Mouse (Mus musculus) cortical plate, adult 2 months (tissue): ENCODE measurements around the gene Mcm9.

ENCODE experiments used
- CTCF ChIP-seq: fragments of 200-500 bp; IDR thresholded peaks from 2 replicates; pipeline ENCODE4 v1.5.1; 2011; ENCODE audit warnings: mild to moderate bottlenecking, control low read depth, low read length; ENCODE audit not compliant: insufficient read depth; ENCODE audit errors: extremely low read depth
- POLR2A ChIP-seq: fragments of 200-500 bp; IDR thresholded peaks from 2 replicates; pipeline ENCODE4 v1.6.1; 2011; ENCODE audit warnings: mild to moderate bottlenecking, low read length, control low read depth; ENCODE audit not compliant: insufficient read depth; ENCODE audit errors: extremely low read depth

DNA sequence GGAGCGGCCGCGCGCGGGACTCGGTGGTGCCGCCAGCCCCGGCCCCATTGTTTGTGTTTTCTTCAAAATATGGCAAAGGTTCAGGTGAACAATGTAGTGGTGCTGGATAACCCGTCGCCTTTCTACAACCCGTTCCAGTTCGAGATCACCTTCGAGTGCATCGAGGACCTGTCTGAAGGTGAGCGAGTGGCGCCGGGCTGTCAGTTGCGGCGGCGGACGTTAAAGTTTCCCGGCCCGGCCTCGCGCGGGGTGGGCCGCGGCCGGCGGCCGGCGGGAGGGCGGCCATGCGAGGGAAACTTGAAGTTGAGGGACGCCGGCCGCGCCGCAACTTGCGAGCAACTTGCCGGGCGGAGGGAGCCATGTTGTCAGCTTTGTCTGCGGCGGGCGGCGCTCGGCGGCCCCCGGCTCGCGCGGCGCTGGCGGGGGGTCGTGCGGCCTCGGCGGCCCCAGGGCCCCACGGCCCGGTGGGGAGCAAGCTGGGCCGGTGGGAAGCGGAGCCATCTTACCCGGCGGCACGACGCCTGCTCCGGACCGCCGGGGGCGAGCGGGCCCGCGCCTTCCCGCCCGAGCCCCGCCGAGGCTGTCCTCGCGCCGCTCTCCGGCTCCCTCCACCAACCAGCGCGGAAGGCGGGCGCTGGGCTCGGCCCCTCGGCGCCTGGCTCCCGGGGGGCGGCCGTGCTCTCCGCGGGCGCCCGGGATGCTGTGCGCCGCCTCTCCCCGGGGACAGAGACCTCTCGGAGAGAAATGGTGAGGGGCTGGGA lies 32.9 kb downstream of the Mcm9 start:
- TF ChIP-seq CTCF (no peak), POLR2A (no peak)
